Mouse (Mus musculus) spleen, adult 2 months (tissue): Measurements from ENCODE around the gene Hist2h2be.

Experiments used
- CTCF ChIP-seq: fragments of 200-500 bp; IDR thresholded peaks from 2 replicates; pipeline ENCODE4 v1.5.1; 2011; ENCODE audit warnings: mild to moderate bottlenecking, inconsistent platforms; ENCODE audit not compliant: insufficient read depth, insufficient read length, insufficient replicate concordance; ENCODE audit errors: extremely low read depth
- POLR2A ChIP-seq: fragments of 200-500 bp; IDR thresholded peaks from 2 replicates; pipeline ENCODE4 v1.6.1; 2011; ENCODE audit warnings: low read depth, low read length, inconsistent platforms

- no peak for TF ChIP-seq CTCF
- TF ChIP-seq POLR2A: no peak
Observed at GRCm38 (mm10) chr3:96171583-96172196, 49.2 kb upstream of the Hist2h2be start.
